Mouse (Mus musculus) stomach, postnatal 0 days (tissue): ENCODE measurements around the gene Slc43a1.

ENCODE experiments used
- CTCF ChIP-seq: IDR thresholded peaks from 2 replicates; pipeline ENCODE4 v1.5.1; 2016; ENCODE audit warnings: antibody characterized with exemption, low read depth, mild to moderate bottlenecking, moderate library complexity
- EP300 ChIP-seq: optimal IDR thresholded peaks from 2 replicates; pipeline ENCODE3; 2016; ENCODE audit warnings: antibody characterized with exemption

GRCm38 (mm10) chr2:84837107-84837506, 1.5 kb upstream of the Slc43a1 start:
- no peak for TF ChIP-seq CTCF
- TF ChIP-seq EP300, result no peak
